Mouse (Mus musculus) C2C12 (cell line): ENCODE measurements at regions not wholly inside any gene's neighbourhood (a gene's known extent, or its start where the extent isn't known, plus 50 kb on each side); places are given as distances from the start of the nearest gene placed in this dataset.

ENCODE experiments used
- H3K27me3 ChIP-seq: one replicate; pipeline ENCODE4 v1.6.1; 2011; ENCODE audit not compliant: control insufficient read depth, insufficient read depth, insufficient read length
- H3K36me3 ChIP-seq: one replicate; pipeline ENCODE4 v1.6.1; 2011; ENCODE audit not compliant: control insufficient read depth, insufficient read depth
- H3K4me3 ChIP-seq: one replicate; pipeline ENCODE4 v1.5.1; 2011; ENCODE audit warnings: mild to moderate bottlenecking, control low read depth; ENCODE audit not compliant: poor library complexity, insufficient read depth, severe bottlenecking
- H3K79me2 ChIP-seq: one replicate; pipeline ENCODE4 v1.6.1; 2011; ENCODE audit not compliant: control insufficient read depth, insufficient read depth
- H3K79me3 ChIP-seq: one replicate; pipeline ENCODE4 v1.6.1; 2011; ENCODE audit warnings: low read depth, control low read depth
- H3ac ChIP-seq: one replicate; pipeline ENCODE3; 2011; ENCODE audit warnings: low read depth; ENCODE audit not compliant: control insufficient read depth, insufficient read length
- CEBPB ChIP-seq: IDR thresholded peaks from one replicate; pipeline ENCODE4 v1.6.1; 2011; ENCODE audit warnings: low read depth, mild to moderate bottlenecking, control low read depth, moderate library complexity
- CTCF ChIP-seq: IDR thresholded peaks from one replicate; pipeline ENCODE4 v1.5.1; 2011; ENCODE audit not compliant: control insufficient read depth, insufficient read depth, insufficient read length
- FOSL1 ChIP-seq: IDR thresholded peaks from one replicate; pipeline ENCODE4 v1.8.0; 2011; ENCODE audit warnings: mild to moderate bottlenecking, low read length; ENCODE audit not compliant: poor library complexity, insufficient read depth, severe bottlenecking
- MAX ChIP-seq: IDR thresholded peaks from one replicate; pipeline ENCODE4 v1.6.1; 2011; ENCODE audit warnings: mild to moderate bottlenecking, control low read depth
- MYOD1 ChIP-seq: IDR thresholded peaks from one replicate; pipeline ENCODE4 v1.6.1; 2011; ENCODE audit warnings: low read depth; ENCODE audit not compliant: control insufficient read depth, insufficient read length
- MYOG ChIP-seq: IDR thresholded peaks from one replicate; pipeline ENCODE4 v1.6.1; 2011; ENCODE audit not compliant: control insufficient read depth, insufficient read length; ENCODE audit errors: extremely low read depth
- USF1 ChIP-seq: IDR thresholded peaks from one replicate; pipeline ENCODE4 v1.6.1; 2011; ENCODE audit warnings: low read depth, mild to moderate bottlenecking, control low read depth, moderate library complexity

GRCm38 (mm10) chr3:134427633-134428032, 191.3 kb downstream of the Cxxc4 start:
- H3K27me3 ChIP-seq: no peaks in the 10 kb centered on the region
- H3ac ChIP-seq: no peak overlapping the region
- H3K36me3 ChIP-seq: no peaks in the 10 kb centered on the region
- TF ChIP-seq USF1 (no peak), CEBPB (no peak), CTCF (no peak), FOSL1 (no peak), MYOD1 (no peak), MYOG (no peak), MAX (no peak)
- H3K79me3 ChIP-seq: no peaks in the 10 kb centered on the region
- H3K4me3 ChIP-seq: no peak overlapping the region
- H3K79me2 ChIP-seq: no peaks in the 10 kb centered on the region

DNA sequence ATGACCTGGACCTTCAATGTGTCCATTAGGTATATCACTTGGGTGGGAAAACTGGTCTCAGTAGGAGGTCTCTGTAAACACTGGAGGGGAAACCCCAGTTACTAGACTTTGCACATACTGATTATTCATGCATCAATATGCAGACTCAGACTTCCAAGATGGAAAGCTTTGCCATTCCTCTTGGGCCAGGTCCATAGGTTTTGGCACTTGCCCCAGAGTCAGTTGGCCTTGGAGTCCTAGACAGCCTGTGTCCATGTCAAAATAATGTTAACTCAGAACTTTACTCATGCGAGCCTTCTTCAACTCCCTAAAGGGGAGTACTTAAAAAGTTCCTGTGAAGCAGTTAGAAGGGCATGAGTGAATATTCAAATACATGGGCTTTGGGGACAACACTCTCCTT, 230.3 kb downstream of the Cxxc4 start:
- no peak overlapping the region for H3ac ChIP-seq
- no peaks in the 10 kb centered on the region for H3K79me3 ChIP-seq
- no peak overlapping the region for H3K4me3 ChIP-seq
- no peaks in the 10 kb centered on the region for H3K27me3 ChIP-seq
- H3K36me3 ChIP-seq: no peaks in the 10 kb centered on the region
- TF ChIP-seq MYOG (no peak), MYOD1 (no peak), CEBPB (no peak), USF1 (no peak), FOSL1 (no peak)
- H3K79me2 ChIP-seq: no peaks in the 10 kb centered on the region

DNA sequence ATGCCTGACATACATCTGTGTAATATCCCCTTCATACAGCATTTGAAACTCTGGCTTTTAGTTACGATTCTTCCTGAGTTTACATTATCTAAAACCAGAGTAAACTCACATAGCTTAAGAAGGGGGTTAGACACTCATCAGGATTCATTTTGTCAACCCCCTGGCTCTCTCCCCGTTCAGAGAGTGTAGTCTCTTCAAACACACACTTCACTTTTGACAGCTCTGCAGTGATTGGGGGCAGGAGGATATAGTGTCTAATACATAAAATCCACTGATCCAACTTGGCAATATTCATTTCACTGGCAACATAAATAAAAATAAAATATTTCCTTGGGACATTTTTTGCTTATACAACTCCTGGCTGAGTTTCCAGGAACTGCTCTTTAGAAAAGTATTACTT, 251.0 kb downstream of the Cxxc4 start:
- Histone ChIP-seq H3K79me3 (no peaks in the 10 kb centered on the region), H3K36me3 (no peaks in the 10 kb centered on the region), H3ac (no peak overlapping the region), H3K4me3 (no peak overlapping the region), H3K27me3 (no peaks in the 10 kb centered on the region), H3K79me2 (no peaks in the 10 kb centered on the region)
- no peak for TF ChIP-seq FOSL1
- no peak for TF ChIP-seq MYOD1
- TF ChIP-seq CTCF: no peak
- TF ChIP-seq MAX: no peak
- TF ChIP-seq USF1: no peak
- no peak for TF ChIP-seq CEBPB
- TF ChIP-seq MYOG: no peak

DNA sequence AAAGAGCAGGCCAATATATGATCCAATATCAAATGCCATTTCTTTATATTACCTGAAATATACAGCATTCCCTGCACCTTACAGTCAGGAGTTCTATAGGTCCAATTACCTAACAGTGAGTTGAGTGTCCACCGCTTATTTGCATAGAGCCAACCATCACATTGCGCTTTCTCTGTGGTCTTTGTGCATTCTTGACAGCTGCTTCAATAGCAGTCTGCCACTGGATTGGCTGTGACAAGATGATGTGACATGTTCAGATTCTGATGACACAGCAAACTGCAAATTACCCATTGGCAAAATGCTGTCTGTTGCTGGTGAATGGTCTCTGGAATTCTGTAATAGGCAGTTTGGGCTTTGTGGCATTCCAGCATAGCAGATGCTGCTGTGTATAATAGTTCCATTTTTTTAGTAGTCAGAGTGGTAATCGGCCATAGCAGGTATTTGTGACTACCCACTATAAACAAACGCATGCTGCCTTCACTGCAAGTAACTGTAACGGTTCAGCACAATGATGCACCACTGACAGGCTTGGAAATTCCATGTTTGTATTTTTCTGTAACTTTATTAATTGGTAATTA, 253.8 kb downstream of the Cxxc4 start:
- Histone ChIP-seq H3K4me3 (no peak overlapping the region), H3K79me3 (no peaks in the 10 kb centered on the region), H3K36me3 (no peaks in the 10 kb centered on the region), H3ac (no peak overlapping the region), H3K27me3 (no peaks in the 10 kb centered on the region), H3K79me2 (no peaks in the 10 kb centered on the region)
- TF ChIP-seq MYOG (no peak), CTCF (no peak), MAX (no peak), USF1 (no peak), FOSL1 (no peak), CEBPB (no peak)

DNA sequence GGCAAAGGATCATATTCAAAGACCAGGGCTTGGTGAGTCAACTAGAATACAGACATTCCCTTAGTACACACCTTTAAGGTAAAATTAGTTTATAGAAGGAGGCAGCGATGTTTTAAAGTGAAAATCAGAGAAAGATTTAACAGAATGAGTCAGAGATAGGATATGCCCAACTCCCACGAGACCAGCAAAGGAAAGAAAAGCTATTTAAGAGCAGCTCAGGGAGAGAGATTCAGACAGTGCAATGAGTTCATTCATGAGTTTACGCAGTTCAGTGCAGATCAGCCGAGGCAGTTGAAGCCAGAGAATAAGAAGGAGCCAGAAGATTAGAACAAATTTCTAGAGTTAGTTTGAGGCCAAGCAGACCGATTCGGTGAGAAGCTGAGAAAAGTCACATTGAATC, 273.4 kb downstream of the Cxxc4 start:
- Histone ChIP-seq H3K27me3 (no peaks in the 10 kb centered on the region), H3K4me3 (no peak overlapping the region), H3K79me2 (no peaks in the 10 kb centered on the region), H3K79me3 (no peaks in the 10 kb centered on the region), H3K36me3 (no peaks in the 10 kb centered on the region), H3ac (no peak overlapping the region)
- TF ChIP-seq CEBPB (no peak), FOSL1 (no peak), MYOD1 (no peak), MAX (no peak)

DNA sequence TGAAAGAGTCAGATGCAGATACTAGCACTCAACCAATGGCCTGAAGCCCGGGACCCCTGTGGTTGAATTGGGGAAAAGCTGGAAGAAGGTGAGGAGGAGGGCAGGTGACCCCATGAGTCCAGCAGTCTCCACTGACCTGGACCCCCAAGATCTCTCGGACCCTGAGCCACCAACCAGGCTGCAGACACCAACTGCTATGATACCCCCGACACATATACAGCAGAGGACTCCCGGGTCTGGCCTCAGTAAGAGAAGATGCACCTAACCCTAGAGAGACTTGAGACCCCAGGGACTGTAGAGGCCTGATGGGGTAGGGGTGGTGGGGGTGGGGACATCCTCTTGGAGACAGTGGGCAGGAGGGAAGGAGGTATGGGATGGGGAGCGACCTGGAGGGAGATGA, 289.5 kb downstream of the Cxxc4 start:
- Histone ChIP-seq H3ac (no peak overlapping the region), H3K4me3 (no peak overlapping the region), H3K79me3 (no peaks in the 10 kb centered on the region), H3K36me3 (no peaks in the 10 kb centered on the region), H3K27me3 (no peaks in the 10 kb centered on the region), H3K79me2 (no peaks in the 10 kb centered on the region)
- TF ChIP-seq USF1 (no peak), CTCF (no peak), MAX (no peak), MYOG (no peak), CEBPB (no peak), MYOD1 (no peak), FOSL1 (no peak)
